Mouse (Mus musculus) embryonic facial prominence, embryonic 15.5 days (tissue): Measurements from ENCODE around the gene Notch2. TPM values are rescaled to one million over a fixed set of nuclear protein-coding genes. Genes with fewer than 3 reads are reported as not detected.

Experiments
- ATAC-seq: fragments of 200-750 bp; cut with Nextera tagmentation; 2 replicates; pipeline ENCODE4 v1.8.0; 2017; ENCODE audit warnings: low read depth, moderate TSS enrichment; ENCODE audit not compliant: insufficient number of reproducible peaks, low FRiP score, low TSS enrichment
- H3K27ac ChIP-seq: fragments of 300-500 bp; sonication (generic); replicated peaks from 2 replicates; pipeline ENCODE4 v1.5.1; 2015; ENCODE audit warnings: mild to moderate bottlenecking, inconsistent platforms
- H3K27me3 ChIP-seq: fragments of 300-500 bp; sonication (generic); 2 replicates; pipeline ENCODE4 v1.6.1; 2015; ENCODE audit warnings: inconsistent platforms
- H3K36me3 ChIP-seq: fragments of 300-500 bp; sonication (generic); 2 replicates; pipeline ENCODE4 v1.6.1; 2015; ENCODE audit warnings: mild to moderate bottlenecking, inconsistent platforms
- H3K4me1 ChIP-seq: fragments of 300-500 bp; sonication (generic); 2 replicates; pipeline ENCODE4 v1.6.1; 2015; ENCODE audit warnings: inconsistent platforms
- H3K4me2 ChIP-seq: fragments of 300-500 bp; sonication (generic); replicated peaks from 2 replicates; pipeline ENCODE4 v1.6.1; 2015; ENCODE audit warnings: mild to moderate bottlenecking, inconsistent platforms
- H3K4me3 ChIP-seq: fragments of 300-500 bp; sonication (generic); replicated peaks from 2 replicates; pipeline ENCODE4 v1.5.1; 2015; ENCODE audit warnings: mild to moderate bottlenecking, inconsistent platforms
- H3K9ac ChIP-seq: fragments of 300-500 bp; sonication (generic); 2 replicates; pipeline ENCODE4 v1.6.1; 2015; ENCODE audit warnings: inconsistent platforms
- H3K9me3 ChIP-seq: fragments of 300-500 bp; sonication (generic); replicated peaks from 2 replicates; pipeline ENCODE4 v1.6.1; 2016; ENCODE audit warnings: inconsistent platforms
- WGBS: fragments of 180-500 bp; shearing (Covaris S2); methylation state at CpG from one replicate; pipeline ENCODE4 v1.1.7; 2015; 5-methylcytosine and 5-hydroxymethylcytosine counted together
- polyA plus RNA-seq: library from polyadenylated mRNA; unstranded; fragments of >200 nt; fragmentation: Nextera tagmentation; extraction: Ambion mirVana; gene quantifications from 2 replicates; pipeline ENCODE4 v1.2.1, GENCODE M21; 2015

The Notch2 gene
- polyA plus RNA-seq, 1 experiment from 2014 or later = 31.8 TPM

GRCm38 (mm10) chr3:98054334-98055007, 41.1 kb downstream of the Notch2 start:
- Histone ChIP-seq H3K27ac (no peak overlapping the region), H3K9me3 (no peaks in the 10 kb centered on the region)
- ATAC-seq = no peak

GRCm38 (mm10) chr3:98055008-98055345, 41.6 kb downstream of the Notch2 start:
- Histone ChIP-seq H3K27ac (no peak overlapping the region), H3K4me2 (no peak overlapping the region), H3K9ac (no peak overlapping the region), H3K4me1 (peaks cover 74% of the 10 kb centered on the region), H3K9me3 (no peaks in the 10 kb centered on the region), H3K4me3 (no peak overlapping the region), H3K27me3 (no peaks in the 10 kb centered on the region), H3K36me3 (0 out of 2 replicates have a peak, but pooled peaks cover 3% of the 10 kb centered on the region)
- no peak for ATAC-seq
- 71% methylated on average over 6 of the region's 6 CpGs for WGBS

More at GRCm38 (mm10) chr3:98054334-98055007, 41.1 kb downstream of the Notch2 start:
- peaks cover 70% of the 10 kb centered on the region for H3K4me1 ChIP-seq
- H3K36me3 ChIP-seq = 0 out of 2 replicates have a peak, but pooled peaks cover 3% of the 10 kb centered on the region
- H3K4me2 ChIP-seq = no peak overlapping the region
- H3K4me3 ChIP-seq = no peak overlapping the region
- no peaks in the 10 kb centered on the region for H3K27me3 ChIP-seq
- 74% methylated on average over 8 of the region's 8 CpGs for WGBS
- no peak overlapping the region for H3K9ac ChIP-seq

DNA sequence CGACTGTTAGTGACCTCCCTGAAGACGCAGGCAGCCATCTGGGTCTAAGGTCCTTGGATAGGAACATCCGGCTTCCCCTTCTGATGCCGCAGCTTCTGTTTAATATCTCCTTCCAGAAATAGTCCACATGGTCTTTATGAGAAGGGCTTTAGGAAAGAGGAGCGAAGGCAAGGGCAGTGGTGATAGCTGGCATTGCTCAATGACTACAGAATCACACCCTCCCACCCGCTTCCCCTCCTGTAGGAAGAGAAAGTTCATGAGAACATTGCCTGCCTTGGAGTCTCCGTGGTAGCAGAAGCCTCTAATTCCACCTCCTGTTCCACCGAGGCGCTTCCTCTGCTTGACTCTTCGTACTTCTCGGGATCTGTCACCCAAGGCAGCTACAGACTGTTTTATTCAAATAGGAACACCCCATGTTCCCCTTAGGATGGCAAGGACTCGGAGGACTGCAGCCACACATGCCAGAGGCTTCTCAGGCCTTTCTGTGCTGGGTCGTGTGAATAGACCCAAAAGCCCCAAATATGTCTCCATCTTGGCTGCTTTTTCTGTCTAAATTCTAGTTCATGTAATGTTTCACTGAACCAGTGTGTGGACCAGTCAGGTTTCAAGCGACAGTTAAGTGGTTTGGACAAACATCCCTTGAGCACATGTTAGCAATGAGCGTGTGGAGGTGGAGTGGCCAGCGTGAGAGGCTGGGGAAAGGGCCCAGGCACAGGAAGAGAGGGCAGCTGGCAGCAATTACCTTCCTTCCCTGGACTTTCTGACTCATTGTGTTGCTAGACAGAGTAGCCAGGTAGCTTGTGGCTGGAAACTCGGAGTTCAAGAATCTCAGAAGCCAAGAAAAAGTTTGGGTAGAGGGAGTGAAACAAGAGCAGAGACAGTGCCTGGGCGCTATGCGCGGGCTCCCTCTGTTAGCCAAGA, 42.7 kb downstream of the Notch2 start:
- Histone ChIP-seq H3K36me3 (no peaks in the 10 kb centered on the region), H3K4me2 (no peak overlapping the region), H3K9ac (no peak overlapping the region), H3K9me3 (no peaks in the 10 kb centered on the region), H3K4me1 (peaks cover 74% of the 10 kb centered on the region), H3K27ac (peak overlapping the region; percentile 35; the same call in 1 of the 2 replicates), H3K27me3 (no peaks in the 10 kb centered on the region), H3K4me3 (no peak overlapping the region)
- 63% methylated on average over 20 of the region's 20 CpGs for WGBS
- ATAC-seq = no peak; the same call in 1 of the 2 replicates

- WGBS = 52% methylated on average over 6 of the region's 6 CpGs
- Histone ChIP-seq H3K27me3 (no peaks in the 10 kb centered on the region), H3K4me2 (no peak overlapping the region), H3K9me3 (no peaks in the 10 kb centered on the region), H3K4me3 (no peak overlapping the region), H3K27ac (0 out of 2 replicates have a peak overlapping the region, but pooled peaks have one; percentile 35), H3K36me3 (no peaks in the 10 kb centered on the region), H3K9ac (no peak overlapping the region), H3K4me1 (peaks cover 74% of the 10 kb centered on the region)
- no peak for ATAC-seq
Measured at GRCm38 (mm10) chr3:98056956-98057365, 43.6 kb downstream of the Notch2 start.

- no peak overlapping the region for H3K4me3 ChIP-seq
- no peaks in the 10 kb centered on the region for H3K36me3 ChIP-seq
- no peak overlapping the region for H3K27ac ChIP-seq
- no peaks in the 10 kb centered on the region for H3K27me3 ChIP-seq
- WGBS = 82% methylated on average over 4 of the region's 4 CpGs
- no peak overlapping the region for H3K9ac ChIP-seq
- H3K4me1 ChIP-seq = peaks cover 80% of the 10 kb centered on the region
- no peak for ATAC-seq
- no peaks in the 10 kb centered on the region for H3K9me3 ChIP-seq
- H3K4me2 ChIP-seq = no peak overlapping the region
Measured at GRCm38 (mm10) chr3:98059076-98059475, 45.7 kb downstream of the Notch2 start.

DNA sequence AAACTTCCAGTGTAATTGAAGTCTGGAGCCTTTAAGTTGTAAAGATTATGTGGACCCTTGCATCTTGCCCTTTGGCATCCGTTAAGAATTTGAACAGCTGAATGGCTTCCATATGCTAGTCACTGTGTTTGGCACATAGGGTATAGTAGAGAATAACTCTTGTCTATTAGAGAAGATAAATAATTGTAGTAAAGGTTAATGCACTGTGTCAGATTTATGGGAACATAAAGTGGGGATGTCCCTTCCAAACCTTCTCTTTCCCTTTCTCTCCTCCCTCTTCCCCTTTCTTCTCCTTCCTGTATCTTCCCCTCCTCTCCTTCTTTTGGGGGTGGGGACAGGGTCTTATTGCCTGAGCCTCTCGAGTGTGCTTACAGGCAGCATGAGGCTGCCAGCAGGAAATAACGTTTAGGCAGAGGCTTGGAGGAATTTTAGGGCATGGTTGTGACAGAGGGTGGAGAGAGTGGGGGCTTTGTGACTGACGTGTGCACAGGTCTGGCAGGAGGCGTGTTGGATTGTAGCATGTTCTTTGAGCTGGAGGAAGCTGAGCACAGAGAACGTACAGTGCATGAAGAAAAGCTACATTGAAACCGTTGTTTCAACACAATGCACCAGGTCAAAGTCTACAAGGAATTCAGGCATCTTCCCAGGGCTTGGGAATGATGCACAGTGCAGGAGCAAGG, 47.8 kb downstream of the Notch2 start:
- WGBS = 19% methylated on average over 7 of the region's 7 CpGs
- Histone ChIP-seq H3K36me3 (no peaks in the 10 kb centered on the region), H3K4me3 (no peak overlapping the region), H3K4me1 (peaks cover 77% of the 10 kb centered on the region), H3K27me3 (no peaks in the 10 kb centered on the region), H3K27ac (peak overlapping the region; percentile 93), H3K4me2 (no peak overlapping the region), H3K9me3 (no peaks in the 10 kb centered on the region), H3K9ac (no peak overlapping the region)
- peak; percentile 43; the same call in 1 of the 2 replicates for ATAC-seq

GRCm38 (mm10) chr3:98061661-98062330, 48.5 kb downstream of the Notch2 start:
- 35% methylated on average over 13 of the region's 13 CpGs for WGBS
- no peak overlapping the region for H3K4me2 ChIP-seq
- H3K4me1 ChIP-seq = peaks cover 76% of the 10 kb centered on the region
- no peak overlapping the region for H3K9ac ChIP-seq
- H3K9me3 ChIP-seq = no peaks in the 10 kb centered on the region
- no peaks in the 10 kb centered on the region for H3K27me3 ChIP-seq
- no peak overlapping the region for H3K4me3 ChIP-seq
- H3K36me3 ChIP-seq = no peaks in the 10 kb centered on the region
- no peak for ATAC-seq
- H3K27ac ChIP-seq = peak overlapping the region; percentile 93

DNA sequence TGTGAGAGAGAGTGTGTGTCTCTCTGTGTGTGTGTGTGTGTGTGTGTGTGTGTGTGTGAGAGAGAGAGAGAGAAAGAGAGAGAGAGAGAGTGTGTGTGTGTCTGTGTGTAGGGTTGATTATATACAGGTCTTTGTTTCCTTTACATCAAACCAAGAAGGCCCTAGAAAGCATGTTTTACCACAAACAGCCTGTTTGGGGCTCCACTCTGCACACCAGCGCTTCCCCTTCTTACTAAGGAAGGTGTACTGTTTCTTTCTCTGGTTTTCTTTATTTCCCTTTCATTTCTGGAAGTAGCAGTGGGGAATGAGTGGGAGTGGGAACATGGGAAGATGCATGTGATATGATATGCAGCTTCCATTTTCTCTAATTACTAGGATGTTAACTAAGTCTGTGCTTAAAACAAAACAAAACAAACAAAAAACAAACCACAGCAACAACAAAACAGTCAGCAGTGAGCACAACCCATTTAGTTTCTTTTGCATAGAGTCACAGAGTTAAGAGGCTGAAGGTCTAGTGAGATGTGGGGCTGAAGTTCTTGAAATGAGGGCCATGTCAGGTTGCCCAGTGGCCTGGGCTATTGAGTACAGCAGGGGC, 49.4 kb downstream of the Notch2 start:
- H3K27me3 ChIP-seq = no peaks in the 10 kb centered on the region
- H3K4me1 ChIP-seq = peaks cover 75% of the 10 kb centered on the region
- no peaks in the 10 kb centered on the region for H3K36me3 ChIP-seq
- H3K4me3 ChIP-seq = no peak overlapping the region
- H3K9me3 ChIP-seq = no peaks in the 10 kb centered on the region
- ATAC-seq = no peak
- peak overlapping the region; percentile 93 for H3K27ac ChIP-seq
- peak overlapping the region; percentile 3; the same call in 1 of the 2 replicates for H3K4me2 ChIP-seq
- WGBS = 10% methylated on average over 1 of the region's 1 CpGs
- H3K9ac ChIP-seq = no peak overlapping the region

DNA sequence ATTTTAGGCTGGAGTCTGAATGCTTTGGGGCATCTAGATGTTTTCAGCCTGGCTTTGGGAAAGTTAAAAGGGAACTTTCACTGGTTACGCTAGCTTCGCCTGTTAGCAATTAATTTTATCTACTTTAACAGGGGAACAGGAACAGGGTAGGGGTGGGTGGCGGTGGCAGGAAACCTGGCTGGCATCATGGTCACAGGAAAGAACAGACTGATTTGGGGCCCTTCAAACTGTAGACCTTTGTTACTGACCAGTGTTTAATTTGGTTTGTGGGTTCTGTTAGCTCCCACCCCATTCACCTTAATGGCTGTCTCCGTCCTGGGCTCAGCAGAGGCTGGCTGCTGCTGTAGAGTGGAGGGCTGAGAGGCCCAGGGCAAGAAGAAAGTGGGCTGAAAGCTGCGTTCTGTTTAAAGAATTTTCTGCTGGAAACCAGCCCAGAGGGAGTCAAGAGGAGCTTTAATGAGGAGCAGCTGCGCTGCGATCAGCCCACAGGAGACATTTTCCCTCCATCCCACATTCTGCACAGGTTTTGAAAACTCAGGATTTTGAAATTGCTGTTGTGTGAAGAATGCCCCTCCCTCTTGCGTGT, 50.0 kb downstream of the Notch2 start:
- Histone ChIP-seq H3K27ac (peak overlapping the region; percentile 93), H3K27me3 (no peaks in the 10 kb centered on the region), H3K4me3 (no peak overlapping the region), H3K9ac (no peak overlapping the region), H3K4me1 (peaks cover 79% of the 10 kb centered on the region), H3K9me3 (no peaks in the 10 kb centered on the region), H3K36me3 (no peaks in the 10 kb centered on the region), H3K4me2 (peak overlapping the region; percentile 3)
- peak; percentile 81 for ATAC-seq
- WGBS = 9% methylated on average over 8 of the region's 8 CpGs

DNA sequence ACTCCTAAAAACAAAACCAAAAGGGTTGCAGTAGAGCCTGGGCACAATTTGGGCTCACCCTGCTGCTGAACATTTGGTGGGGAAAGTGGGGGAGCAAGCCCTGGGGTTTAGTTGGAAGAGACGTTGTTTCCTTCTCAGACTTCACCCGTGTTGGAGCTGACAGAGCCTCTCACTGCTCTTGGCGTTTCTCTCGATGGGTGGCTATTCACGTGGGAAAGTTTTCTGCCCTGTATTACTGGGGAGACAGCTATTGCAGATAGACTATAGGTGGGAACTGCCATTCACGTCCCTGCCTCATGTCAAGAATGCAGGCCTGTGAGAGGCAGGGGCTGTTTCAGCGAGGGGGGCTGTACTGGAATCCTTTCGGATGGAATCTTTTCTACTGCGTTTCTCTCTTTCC, 50.5 kb downstream of the Notch2 start:
- 8% methylated on average over 9 of the region's 9 CpGs for WGBS
- H3K36me3 ChIP-seq = no peaks in the 10 kb centered on the region
- peak overlapping the region; percentile 3 for H3K4me2 ChIP-seq
- 0 out of 2 replicates have a peak, but pooled peaks have one; percentile 27 for ATAC-seq
- no peak overlapping the region for H3K9ac ChIP-seq
- no peaks in the 10 kb centered on the region for H3K27me3 ChIP-seq
- H3K4me1 ChIP-seq = peaks cover 79% of the 10 kb centered on the region
- no peaks in the 10 kb centered on the region for H3K9me3 ChIP-seq
- H3K27ac ChIP-seq = peak overlapping the region; percentile 93
- no peak overlapping the region for H3K4me3 ChIP-seq
